Mouse (Mus musculus) kidney, adult 2 months (tissue): Measurements from ENCODE around the gene Ndc1. TPM values are rescaled to one million over a fixed set of nuclear protein-coding genes. Genes with fewer than 3 reads are reported as not detected.

ENCODE experiments used
- DNase-seq: peaks from one replicate; pipeline ENCODE4 v3.0.0; 2021
- H3K27ac ChIP-seq: fragments of 200-500 bp; 2 replicates; pipeline ENCODE4 v1.5.1; 2012; ENCODE audit warnings: low read depth, low read length, control low read depth, inconsistent platforms; ENCODE audit not compliant: insufficient read depth
- H3K27me3 ChIP-seq: fragments of 200-500 bp; replicated peaks from 2 replicates; pipeline ENCODE4 v1.6.1; 2012; ENCODE audit warnings: mild to moderate bottlenecking, moderate library complexity, low read length, inconsistent platforms; ENCODE audit not compliant: control insufficient read depth, insufficient read depth
- H3K36me3 ChIP-seq: fragments of 200-500 bp; 2 replicates; pipeline ENCODE4 v1.6.1; 2012; ENCODE audit warnings: mild to moderate bottlenecking, moderate library complexity, low read length, inconsistent platforms; ENCODE audit not compliant: control insufficient read depth, insufficient read depth
- H3K4me1 ChIP-seq: fragments of 200-500 bp; 2 replicates; pipeline ENCODE4 v1.6.1; 2011; ENCODE audit warnings: low read length; ENCODE audit not compliant: control insufficient read depth, insufficient read depth
- H3K4me3 ChIP-seq: fragments of 200-500 bp; 2 replicates; pipeline ENCODE4 v1.5.1; 2011; ENCODE audit warnings: mild to moderate bottlenecking, low read depth, low read length, control low read depth; ENCODE audit not compliant: insufficient read depth
- CTCF ChIP-seq: fragments of 200-500 bp; conservative IDR thresholded peaks from 2 replicates; pipeline ENCODE4 v1.5.1; 2011; ENCODE audit warnings: low read depth, mild to moderate bottlenecking, control low read depth, low read length, moderate library complexity, mixed read lengths; ENCODE audit not compliant: insufficient read depth, insufficient read length
- POLR2A ChIP-seq: fragments of 200-500 bp; IDR thresholded peaks from one replicate; pipeline ENCODE4 v1.6.1; 2011; ENCODE audit warnings: low read depth, low read length, control low read depth
- WGBS: fragments of 180-500 bp; shearing (Covaris S2); methylation state at CpG from one replicate; pipeline ENCODE4 v1.1.7; 2018; 5-methylcytosine and 5-hydroxymethylcytosine counted together
- polyA plus RNA-seq: library from polyadenylated mRNA; depleted of rRNA; stranded (reverse); fragments of >200 nt; gene quantifications from 2 replicates; pipeline ENCODE4 v1.2.3, GENCODE M21; 2012

The Ndc1 gene
- polyA plus RNA-seq, 1 experiment = 11.3 TPM

DNA sequence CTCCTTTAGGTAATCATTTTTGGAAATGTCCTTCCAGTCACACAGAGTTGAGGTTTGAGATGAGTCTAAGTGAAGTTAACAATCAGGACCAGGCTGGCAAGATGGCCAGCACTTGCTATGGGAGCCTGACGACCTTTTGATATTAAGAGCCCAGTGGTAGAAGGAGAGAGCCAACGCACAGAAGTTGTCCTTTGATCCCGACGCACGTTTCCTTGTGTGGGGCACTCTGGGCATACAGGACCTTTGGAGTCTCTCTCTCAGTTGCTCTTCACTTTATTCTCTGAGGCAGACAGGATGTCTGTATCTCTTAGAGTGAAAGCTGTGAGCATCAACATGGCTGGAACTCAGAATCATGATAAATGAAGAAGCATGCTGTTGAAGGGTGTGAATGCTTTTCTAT is 30.1 kb upstream of the Ndc1 start:
- H3K36me3 ChIP-seq = no peaks in the 10 kb centered on the region; the same call in 1 of the 2 replicates
- H3K27me3 ChIP-seq = no peaks in the 10 kb centered on the region
- TF ChIP-seq POLR2A (no peak), CTCF (no peak)
- H3K4me3 ChIP-seq = no peak overlapping the region
- 0 out of 2 replicates have a peak, but pooled peaks cover 5% of the 10 kb centered on the region for H3K4me1 ChIP-seq
- H3K27ac ChIP-seq = no peak overlapping the region
- peak; percentile 50 for DNase-seq
- WGBS = 61% methylated on average over 5 of the region's 5 CpGs

DNA sequence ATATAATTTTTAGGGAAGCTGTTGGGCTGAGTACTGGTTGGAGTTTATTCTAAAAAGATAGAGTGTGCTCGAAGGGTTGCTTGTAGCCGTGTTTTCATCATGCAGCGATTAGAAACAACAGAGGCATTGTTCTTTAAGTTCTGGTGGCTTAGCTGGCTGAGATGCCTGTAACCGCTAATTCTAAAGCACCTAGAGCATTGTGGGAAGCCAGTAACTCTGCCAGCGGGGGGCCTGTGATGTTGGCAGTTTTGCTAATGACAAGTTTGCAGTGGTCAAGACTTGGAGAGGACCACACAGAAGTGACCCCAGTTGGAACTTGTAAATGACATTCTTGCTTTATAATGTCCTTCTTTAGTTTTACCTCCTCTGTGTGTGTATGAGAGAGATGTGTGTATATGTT is 26.2 kb upstream of the Ndc1 start:
- H3K4me3 ChIP-seq = no peak overlapping the region
- TF ChIP-seq POLR2A = no peak
- TF ChIP-seq CTCF = no peak
- H3K27me3 ChIP-seq = no peaks in the 10 kb centered on the region
- H3K27ac ChIP-seq = no peak overlapping the region
- H3K36me3 ChIP-seq = no peaks in the 10 kb centered on the region; the same call in 1 of the 2 replicates
- WGBS = 86% methylated on average over 5 of the region's 5 CpGs
- 0 out of 2 replicates have a peak, but pooled peaks cover 5% of the 10 kb centered on the region for H3K4me1 ChIP-seq
- no peak for DNase-seq

DNA sequence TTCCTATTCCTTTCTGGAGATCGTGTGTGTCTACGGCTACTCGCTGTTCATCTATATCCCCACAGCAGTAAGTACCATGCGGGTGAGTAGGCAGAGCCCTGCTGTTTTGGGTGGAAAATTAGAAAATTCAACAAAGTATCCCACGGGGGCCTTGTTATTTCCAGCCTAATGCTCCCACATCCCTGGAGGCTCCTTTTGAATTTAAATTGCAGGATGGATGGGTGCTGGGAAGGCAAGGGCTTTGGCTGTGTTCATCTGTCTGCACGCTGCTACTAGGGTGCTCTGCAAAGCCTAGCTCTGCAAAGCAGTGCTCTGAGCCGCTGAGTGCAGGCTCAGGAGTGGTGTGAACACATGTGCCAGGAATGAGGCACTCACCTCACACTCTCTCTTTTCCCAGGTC is 23.0 kb upstream of the Ndc1 start:
- no peaks in the 10 kb centered on the region; the same call in 1 of the 2 replicates for H3K4me1 ChIP-seq
- no peak overlapping the region for H3K4me3 ChIP-seq
- H3K27ac ChIP-seq = no peak overlapping the region
- 88% methylated on average over 7 of the region's 7 CpGs for WGBS
- no peak for TF ChIP-seq CTCF
- TF ChIP-seq POLR2A = no peak
- no peak for DNase-seq
- H3K27me3 ChIP-seq = no peaks in the 10 kb centered on the region
- H3K36me3 ChIP-seq = no peaks in the 10 kb centered on the region; the same call in 1 of the 2 replicates

DNA sequence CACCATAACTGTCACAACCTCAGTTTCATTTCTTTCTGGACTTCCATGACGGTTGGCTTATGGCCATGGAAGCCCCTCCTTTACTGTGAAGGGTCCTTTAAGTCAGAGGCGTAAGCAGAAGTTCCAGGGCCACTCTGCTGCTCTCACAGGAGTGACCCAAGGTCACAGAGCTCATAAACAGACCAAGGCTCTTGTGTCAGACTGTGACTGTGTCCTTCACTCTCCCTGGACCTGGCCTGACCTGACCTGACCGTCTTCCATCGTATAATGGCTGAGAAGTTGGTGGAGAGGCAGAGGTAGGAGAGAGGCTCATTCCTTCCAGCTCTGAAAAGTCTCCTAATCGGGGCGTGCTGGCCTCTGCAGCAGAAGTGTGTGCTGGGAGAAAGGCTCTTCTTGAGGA is 20.4 kb upstream of the Ndc1 start:
- Histone ChIP-seq H3K27me3 (no peaks in the 10 kb centered on the region), H3K36me3 (no peaks in the 10 kb centered on the region), H3K27ac (no peak overlapping the region), H3K4me1 (no peaks in the 10 kb centered on the region; the same call in 1 of the 2 replicates), H3K4me3 (no peak overlapping the region)
- no peak for TF ChIP-seq CTCF
- TF ChIP-seq POLR2A = no peak
- WGBS = 60% methylated on average over 6 of the region's 6 CpGs
- DNase-seq = no peak

DNA sequence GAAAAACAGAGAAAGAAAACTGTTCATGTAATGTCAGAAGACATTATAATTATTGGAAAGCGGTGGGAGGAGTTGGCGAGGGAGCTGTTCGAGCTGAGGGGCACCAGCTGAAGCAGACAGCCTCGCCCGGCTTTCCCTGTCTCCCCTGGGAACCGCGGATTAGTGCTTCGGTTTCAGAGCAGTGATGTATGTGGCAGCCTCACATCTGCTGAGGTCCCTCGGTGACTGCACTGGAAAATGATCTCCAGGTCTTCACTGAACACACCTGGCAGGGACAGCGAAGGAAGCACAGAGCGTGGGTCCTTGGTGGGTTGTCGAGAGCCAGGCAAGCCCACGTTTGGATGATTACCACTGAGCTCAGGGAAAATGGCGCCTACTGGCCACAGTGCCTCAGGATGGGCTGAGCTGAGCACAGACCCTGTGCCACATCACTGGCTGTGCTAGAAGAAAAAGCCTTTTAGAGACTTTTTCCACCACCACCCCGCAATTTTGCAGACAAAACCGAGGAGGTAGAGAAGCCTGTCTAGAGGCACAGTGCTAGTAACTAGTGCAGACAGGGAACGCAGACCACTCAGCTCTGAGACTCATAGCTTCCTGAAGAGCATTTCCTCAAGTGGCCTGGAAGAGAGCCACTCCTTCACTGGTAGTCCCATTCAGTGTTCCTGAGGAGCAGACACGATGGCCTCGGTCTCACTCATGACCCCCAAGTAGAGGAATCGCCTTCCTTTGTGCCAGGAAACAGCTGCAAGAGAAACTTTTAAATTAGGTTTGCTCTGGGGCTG is 18.9 kb upstream of the Ndc1 start:
- WGBS = 71% methylated on average over 20 of the region's 20 CpGs
- no peaks in the 10 kb centered on the region for H3K36me3 ChIP-seq
- no peak overlapping the region for H3K27ac ChIP-seq
- H3K27me3 ChIP-seq = no peaks in the 10 kb centered on the region
- no peak for TF ChIP-seq POLR2A
- TF ChIP-seq CTCF = no peak
- H3K4me1 ChIP-seq = no peaks in the 10 kb centered on the region; the same call in 1 of the 2 replicates
- H3K4me3 ChIP-seq = no peak overlapping the region
- DNase-seq = no peak

DNA sequence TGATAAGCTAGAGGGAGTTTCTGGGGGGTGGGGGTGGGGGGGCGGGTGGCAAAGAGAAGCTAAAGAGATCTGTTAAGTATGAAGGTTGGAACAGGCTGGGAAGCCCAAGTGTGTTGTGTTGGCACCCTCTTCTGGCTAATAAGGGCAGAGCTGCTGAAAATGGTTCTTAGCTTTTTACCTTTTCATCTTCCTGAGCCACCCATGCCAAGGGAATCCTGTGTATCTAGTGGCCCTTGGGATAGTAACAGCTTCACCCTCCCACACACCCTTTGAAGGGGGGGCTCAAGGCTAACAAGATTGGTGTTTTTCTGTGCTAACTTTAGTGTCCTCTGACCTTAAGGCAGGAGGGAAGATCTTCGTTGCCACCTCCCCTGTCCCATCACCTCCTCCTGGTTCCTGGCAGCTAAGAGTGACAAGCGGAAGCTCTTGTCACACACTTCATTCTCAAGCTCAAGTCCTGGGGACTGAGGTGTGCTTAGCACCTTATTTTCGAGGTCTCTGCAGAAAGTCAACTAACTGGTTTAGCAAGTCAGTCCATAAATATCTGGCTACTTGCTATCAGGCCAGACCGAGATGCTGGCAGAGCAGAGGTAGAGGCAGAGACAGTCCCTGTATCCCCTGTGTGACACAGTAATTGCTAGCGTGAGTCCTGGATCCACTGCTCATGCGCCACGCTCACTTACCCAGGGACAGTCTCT is 18.1 kb upstream of the Ndc1 start:
- DNase-seq = peak; percentile 51
- H3K27ac ChIP-seq = no peak overlapping the region
- H3K4me1 ChIP-seq = peaks cover 2% of the 10 kb centered on the region; the same call in 1 of the 2 replicates
- no peaks in the 10 kb centered on the region for H3K36me3 ChIP-seq
- TF ChIP-seq POLR2A (no peak), CTCF (peak; percentile 78)
- H3K4me3 ChIP-seq = no peak overlapping the region
- 60% methylated on average over 8 of the region's 8 CpGs for WGBS
- H3K27me3 ChIP-seq = no peaks in the 10 kb centered on the region

DNA sequence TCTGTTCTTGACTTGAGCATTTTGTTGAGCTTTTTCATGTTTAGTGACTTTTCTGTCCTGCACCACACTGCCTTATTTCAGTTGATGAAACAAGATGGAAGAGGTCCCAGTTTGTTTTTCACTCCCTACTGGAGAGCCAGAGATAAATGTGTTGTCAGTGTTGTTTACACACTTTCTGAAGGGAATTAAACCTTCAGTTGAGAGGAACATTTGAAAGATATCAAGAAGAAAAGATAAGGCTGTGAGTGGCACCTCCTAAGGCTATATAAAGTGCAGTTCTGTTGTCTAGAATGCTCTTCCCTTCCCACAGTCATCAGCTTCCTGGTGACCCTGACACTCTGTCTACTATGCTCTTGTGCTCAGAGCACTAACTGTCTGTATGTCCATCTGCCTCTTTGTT is 16.2 kb upstream of the Ndc1 start:
- H3K4me3 ChIP-seq = no peak overlapping the region
- no peak for TF ChIP-seq CTCF
- TF ChIP-seq POLR2A = no peak
- H3K27ac ChIP-seq = no peak overlapping the region
- H3K27me3 ChIP-seq = no peaks in the 10 kb centered on the region
- H3K4me1 ChIP-seq = peaks cover 3% of the 10 kb centered on the region; the same call in 1 of the 2 replicates
- H3K36me3 ChIP-seq = no peaks in the 10 kb centered on the region
- no peak for DNase-seq
